Mouse (Mus musculus) kidney, postnatal 0 days (tissue): ENCODE measurements around the gene Trub2. TPM values are rescaled to one million over a fixed set of nuclear protein-coding genes. Genes with fewer than 3 reads are reported as not detected.

Experiments
- ATAC-seq: fragments of 200-750 bp; cut with Nextera tagmentation; replicated peaks from 2 replicates; pipeline ENCODE4 v1.8.0; 2017; ENCODE audit warnings: low read depth, moderate number of reproducible peaks, moderate TSS enrichment, moderate library complexity; ENCODE audit not compliant: low FRiP score
- DNase-seq: peaks from one replicate; pipeline ENCODE4 v3.0.0-alpha.2; 2016; ENCODE audit warnings: low spot score
- H3K27ac ChIP-seq: fragments of 300-500 bp; sonication (generic); 2 replicates; pipeline ENCODE4 v1.5.1; 2014; ENCODE audit warnings: mild to moderate bottlenecking
- H3K27me3 ChIP-seq: fragments of 300-500 bp; sonication (generic); 2 replicates; pipeline ENCODE4 v1.6.1; 2014; ENCODE audit warnings: low read length, mixed read lengths; ENCODE audit not compliant: insufficient read depth
- H3K36me3 ChIP-seq: fragments of 300-500 bp; sonication (generic); 2 replicates; pipeline ENCODE4 v1.6.1; 2014; ENCODE audit warnings: low read length, mixed read lengths; ENCODE audit not compliant: insufficient read depth
- H3K4me1 ChIP-seq: fragments of 300-500 bp; sonication (generic); replicated peaks from 2 replicates; pipeline ENCODE4 v1.6.1; 2014; ENCODE audit warnings: antibody characterized with exemption, low read length, mixed read lengths; ENCODE audit not compliant: insufficient read depth
- H3K4me2 ChIP-seq: fragments of 300-500 bp; sonication (generic); 2 replicates; pipeline ENCODE4 v1.6.1; 2014; ENCODE audit warnings: mild to moderate bottlenecking, low read length, moderate library complexity, mixed read lengths
- H3K4me3 ChIP-seq: fragments of 300-500 bp; sonication (generic); replicated peaks from 2 replicates; pipeline ENCODE4 v1.5.1; 2014; ENCODE audit warnings: low read depth, low read length
- H3K9ac ChIP-seq: fragments of 300-500 bp; sonication (generic); 2 replicates; pipeline ENCODE4 v1.6.1; 2014; ENCODE audit warnings: low read depth, low read length
- H3K9me3 ChIP-seq: fragments of 300-500 bp; sonication (generic); replicated peaks from 2 replicates; pipeline ENCODE4 v1.6.1; 2016; ENCODE audit warnings: low read length, inconsistent platforms, mixed read lengths
- CTCF ChIP-seq: IDR thresholded peaks from 2 replicates; pipeline ENCODE4 v1.5.1; 2016; ENCODE audit warnings: antibody characterized with exemption, low read depth, mild to moderate bottlenecking, moderate library complexity
- WGBS: fragments of 180-500 bp; shearing (Covaris S2); extraction: QIAGEN DNeasy Blood & Tissue Kit; methylation state at CpG from one replicate; pipeline ENCODE4 v1.1.7; 2014; 5-methylcytosine and 5-hydroxymethylcytosine counted together
- polyA plus RNA-seq: library from polyadenylated mRNA; unstranded; fragments of >200 nt; fragmentation: Nextera tagmentation; extraction: Ambion mirVana; gene quantifications from 2 replicates; pipeline ENCODE4 v1.2.1, GENCODE M21; 2015

The Trub2 gene
- polyA plus RNA-seq, 1 experiment from 2014 or later: 24.1 TPM

DNA sequence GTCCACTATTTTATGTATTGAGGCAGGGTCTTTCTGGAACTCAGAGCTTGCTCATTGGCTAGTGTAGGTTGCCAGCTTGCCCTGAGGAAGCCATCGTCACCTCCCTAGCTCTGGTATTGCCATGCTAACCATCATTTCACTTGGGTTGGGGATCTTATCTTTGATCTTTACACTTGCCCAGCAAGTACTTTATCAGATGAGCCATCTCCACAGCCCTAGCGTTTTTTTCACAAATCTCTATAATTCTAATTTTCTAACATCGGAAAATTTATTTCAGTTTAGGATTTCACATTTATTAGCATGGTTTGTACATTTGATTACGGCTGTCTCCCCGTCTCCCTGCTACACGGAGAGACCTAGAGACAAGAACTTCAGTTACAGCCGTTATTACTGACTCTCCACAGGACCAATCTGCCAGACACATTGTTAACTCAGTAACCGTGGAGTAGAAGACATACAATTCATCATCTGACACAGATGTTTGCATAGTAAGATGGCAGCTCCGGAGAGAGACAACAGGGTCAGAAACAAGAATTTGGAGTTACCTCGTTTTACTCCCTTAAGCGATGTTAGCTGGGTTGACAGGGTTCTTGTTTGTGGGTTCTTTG lies 38.1 kb upstream of the Trub2 start:
- no peak for TF ChIP-seq CTCF
- peak overlapping the region; percentile 77 for H3K27ac ChIP-seq
- H3K4me2 ChIP-seq: peak overlapping the region; percentile 86
- ATAC-seq (no peak), DNase-seq (peak; percentile 62)
- WGBS: 4% methylated on average over 11 of the region's 11 CpGs
- peak overlapping the region; percentile 99 for H3K4me3 ChIP-seq
- H3K27me3 ChIP-seq: no peaks in the 10 kb centered on the region
- H3K9ac ChIP-seq: peak overlapping the region; percentile 46
- H3K9me3 ChIP-seq: no peaks in the 10 kb centered on the region
- no peaks in the 10 kb centered on the region; the same call in 1 of the 2 replicates for H3K36me3 ChIP-seq
- peaks cover 8% of the 10 kb centered on the region for H3K4me1 ChIP-seq

DNA sequence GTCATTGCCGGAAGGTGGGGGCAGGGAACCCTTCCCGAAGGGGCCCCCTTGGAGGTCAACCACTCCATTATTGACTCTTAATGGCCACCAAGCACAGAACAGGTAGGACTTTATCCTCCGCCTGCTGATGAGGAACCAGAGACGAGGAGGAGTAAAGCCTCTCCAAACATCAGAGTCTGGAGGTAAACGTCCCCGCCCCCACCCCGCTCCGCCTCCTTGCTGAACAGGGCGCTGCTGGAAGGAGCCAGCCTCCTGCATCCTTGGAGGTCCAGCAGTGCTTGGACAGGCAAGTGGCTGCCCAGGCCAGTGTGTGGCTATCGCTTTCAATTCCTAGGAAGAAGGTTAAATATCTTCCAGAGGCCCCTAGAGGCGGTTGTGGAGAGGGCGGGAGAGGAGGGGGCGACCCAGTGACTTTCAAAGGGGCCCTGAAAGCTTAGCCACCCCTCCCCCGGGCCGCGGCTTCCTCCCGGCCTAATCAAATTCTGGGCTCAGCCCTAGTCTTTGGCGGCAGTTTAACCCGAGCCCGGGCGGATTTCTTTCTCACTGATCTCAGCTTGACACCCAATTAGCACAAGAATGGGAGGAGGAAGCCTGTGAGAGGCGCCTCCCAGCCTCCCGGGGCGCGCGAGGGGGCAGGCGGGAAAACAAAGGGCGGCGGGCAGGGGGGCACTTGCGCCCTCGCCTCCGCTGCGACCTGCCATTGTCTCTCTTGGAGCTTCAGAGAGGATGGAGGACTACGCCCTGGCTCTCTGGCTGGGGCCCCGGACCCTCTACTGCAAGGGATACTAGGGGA lies 31.9 kb upstream of the Trub2 start, which contains the start of gene Urm1:
Gene Urm1 (plus strand): TSS at position 51 of the 793 bp plus-strand sequence.
- WGBS: 1% methylated on average over 35 of the region's 35 CpGs
- 0 out of 2 replicates have a peak, but pooled peaks cover 5% of the 10 kb centered on the region for H3K4me1 ChIP-seq
- H3K27me3 ChIP-seq: no peaks in the 10 kb centered on the region
- H3K9ac ChIP-seq: peak within 1 kb of the TSS; percentile 53
- ATAC-seq: peak; percentile 81
- peak; percentile 96 for DNase-seq
- peak within 1 kb of the TSS; percentile 87 for H3K27ac ChIP-seq
- peak within 1 kb of the TSS; percentile 29 for H3K4me3 ChIP-seq
- H3K4me2 ChIP-seq: peak within 1 kb of the TSS; percentile 50
- 0 out of 2 replicates have a peak, but pooled peaks cover 7% of the 10 kb centered on the region for H3K36me3 ChIP-seq
- H3K9me3 ChIP-seq: no peaks in the 10 kb centered on the region
- TF ChIP-seq CTCF: peak; percentile 19; the same call in 1 of the 2 replicates

DNA sequence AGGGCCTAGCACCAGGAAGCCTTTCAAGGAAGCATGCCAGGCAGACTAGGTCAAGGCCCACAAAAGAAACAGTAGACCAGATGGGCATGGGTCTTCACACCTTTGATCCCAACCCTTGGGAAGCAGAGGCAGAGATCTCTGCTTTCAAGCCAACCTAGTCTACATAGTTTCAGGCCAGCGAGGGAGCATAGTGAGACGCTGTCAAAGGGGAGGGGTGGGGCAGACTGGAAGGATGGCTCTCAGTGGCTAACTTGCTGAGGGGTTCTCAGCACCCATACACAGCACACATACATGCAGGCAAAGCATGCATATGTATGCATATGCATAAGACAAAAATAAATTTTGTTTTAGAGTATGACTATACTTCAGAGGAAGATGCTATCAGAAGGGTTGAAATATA lies 31.1 kb upstream of the Trub2 start:
- no peak for TF ChIP-seq CTCF
- Histone ChIP-seq H3K4me2 (peak overlapping the region; percentile 50), H3K9me3 (no peaks in the 10 kb centered on the region), H3K9ac (no peak overlapping the region), H3K4me3 (no peak overlapping the region), H3K4me1 (0 out of 2 replicates have a peak, but pooled peaks cover 5% of the 10 kb centered on the region), H3K27me3 (no peaks in the 10 kb centered on the region), H3K27ac (peak overlapping the region; percentile 87), H3K36me3 (0 out of 2 replicates have a peak, but pooled peaks cover 16% of the 10 kb centered on the region)
- ATAC-seq (no peak), DNase-seq (no peak)
- WGBS: 7% methylated on average over 2 of the region's 2 CpGs

DNA sequence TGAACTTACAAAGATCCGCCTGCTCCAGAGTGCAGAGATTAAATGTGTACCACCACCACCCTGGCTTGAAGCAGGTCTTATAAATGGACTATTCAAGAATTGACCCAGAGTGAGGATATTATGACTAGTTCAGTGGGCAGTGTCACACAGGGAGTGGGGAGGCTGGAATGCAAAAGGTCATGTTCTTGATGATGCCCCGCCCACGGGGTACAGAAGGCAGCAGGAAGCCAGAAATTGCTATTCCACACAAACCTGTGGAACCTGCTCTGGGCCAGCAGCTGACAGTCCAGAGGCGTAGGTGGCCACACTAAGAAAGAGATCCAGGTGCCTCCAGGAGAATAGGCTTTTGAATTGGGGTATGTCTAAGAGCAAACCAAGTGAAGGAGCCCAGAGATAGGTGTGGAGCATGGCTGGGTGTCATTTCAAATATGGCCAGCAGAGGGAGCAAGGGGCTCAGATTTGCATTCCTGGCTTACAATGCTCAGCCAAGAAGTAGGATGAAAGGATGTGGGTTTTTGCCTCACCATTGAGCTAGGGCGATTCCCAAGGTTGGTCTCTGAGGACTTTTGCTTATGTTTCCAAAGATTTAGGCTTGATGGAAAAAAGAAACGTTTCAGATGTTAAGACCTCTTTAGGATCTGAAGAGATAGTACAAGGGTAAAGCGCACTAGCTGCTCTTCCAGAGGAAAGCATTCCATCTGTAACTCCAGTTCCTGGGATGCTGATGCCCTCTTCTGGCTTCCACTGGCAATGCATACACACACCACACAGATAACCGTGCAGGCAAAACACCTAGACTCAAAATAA lies 29.3 kb upstream of the Trub2 start:
- 26% methylated on average over 8 of the region's 8 CpGs for WGBS
- Histone ChIP-seq H3K36me3 (0 out of 2 replicates have a peak, but pooled peaks cover 23% of the 10 kb centered on the region), H3K27me3 (no peaks in the 10 kb centered on the region), H3K27ac (no peak overlapping the region; the same call in 1 of the 2 replicates), H3K4me1 (0 out of 2 replicates have a peak, but pooled peaks cover 5% of the 10 kb centered on the region), H3K9me3 (no peaks in the 10 kb centered on the region), H3K4me3 (no peak overlapping the region), H3K4me2 (peak overlapping the region; percentile 37; the same call in 1 of the 2 replicates), H3K9ac (no peak overlapping the region)
- peak; percentile 86 for TF ChIP-seq CTCF
- ATAC-seq (peak; percentile 29), DNase-seq (peak; percentile 91)

- Histone ChIP-seq H3K9ac (no peak overlapping the region), H3K9me3 (no peaks in the 10 kb centered on the region), H3K4me2 (no peak overlapping the region), H3K27ac (no peak overlapping the region), H3K4me1 (0 out of 2 replicates have a peak, but pooled peaks cover 5% of the 10 kb centered on the region), H3K4me3 (no peak overlapping the region), H3K36me3 (0 out of 2 replicates have a peak, but pooled peaks cover 31% of the 10 kb centered on the region), H3K27me3 (no peaks in the 10 kb centered on the region)
- ATAC-seq (no peak), DNase-seq (no peak)
- TF ChIP-seq CTCF: no peak
- WGBS: 81% methylated on average over 11 of the region's 11 CpGs
These were observed 27.5 kb upstream of the Trub2 start for GRCm38 (mm10) chr2:29815678-29816371.
